Mouse (Mus musculus): ENCODE results near the gene Snrnp35.

DNA sequence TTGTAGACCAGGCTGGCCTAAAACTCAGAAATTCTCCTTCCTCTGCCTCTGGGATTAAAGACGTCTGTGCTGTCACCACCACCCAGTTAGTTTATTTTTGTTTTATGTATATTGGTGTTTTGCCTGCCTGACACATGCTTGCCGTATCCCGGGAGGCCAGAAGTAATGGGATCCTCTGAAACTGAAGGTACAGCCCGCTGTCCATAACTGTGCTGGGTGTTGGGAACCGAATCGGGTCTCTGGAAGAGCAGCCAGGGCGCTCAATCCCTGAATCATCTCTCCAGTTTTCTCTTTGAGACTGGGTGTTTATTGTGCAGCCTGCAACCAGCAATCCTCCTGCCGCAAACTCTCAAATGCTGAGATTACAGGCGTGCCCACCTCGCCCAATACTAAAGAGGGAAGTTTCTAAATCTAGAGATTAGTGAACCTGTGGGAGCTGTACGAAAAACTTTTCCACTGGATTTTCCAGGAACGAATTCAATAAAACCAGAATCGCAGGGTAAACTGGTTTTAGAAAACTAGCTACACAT, 433 bp upstream of the Snrnp35 start:
- TF ChIP-seq EP300 (IDR thresholded peaks at IDR 0.05) (no peak), CTCF (IDR thresholded peaks at IDR 0.05) (no peak)
